Mouse (Mus musculus) heart, postnatal 0 days (tissue): ENCODE measurements at regions not wholly inside any gene's neighbourhood (a gene's known extent, or its start where the extent isn't known, plus 50 kb on each side); places are given as distances from the start of the nearest gene placed in this dataset.

Experiments used
- ATAC-seq: fragments of 200-750 bp; cut with Nextera tagmentation; 2 replicates; pipeline ENCODE4 v1.8.0; 2017; ENCODE audit warnings: low read depth, moderate number of reproducible peaks, moderate library complexity; ENCODE audit not compliant: insufficient read depth
- DNase-seq: peaks from one replicate; pipeline ENCODE4 v3.0.0-alpha.2; 2016; ENCODE audit warnings: low spot score
- H3K27ac ChIP-seq: fragments of 300-500 bp; sonication (generic); 2 replicates; pipeline ENCODE4 v1.5.1; 2014; ENCODE audit warnings: low read depth, mild to moderate bottlenecking
- H3K27me3 ChIP-seq: fragments of 300-500 bp; sonication (generic); 2 replicates; pipeline ENCODE4 v1.6.1; 2014; ENCODE audit warnings: low read length, mixed read lengths; ENCODE audit not compliant: control insufficient read depth, insufficient read depth
- H3K36me3 ChIP-seq: fragments of 300-500 bp; sonication (generic); replicated peaks from 2 replicates; pipeline ENCODE4 v1.6.1; 2014; ENCODE audit warnings: low read length, mixed read lengths; ENCODE audit not compliant: control insufficient read depth, insufficient read depth
- H3K4me1 ChIP-seq: fragments of 300-500 bp; sonication (generic); 2 replicates; pipeline ENCODE4 v1.6.1; 2014; ENCODE audit warnings: antibody characterized with exemption; ENCODE audit not compliant: control insufficient read depth, insufficient read depth
- H3K4me2 ChIP-seq: fragments of 300-500 bp; sonication (generic); 2 replicates; pipeline ENCODE4 v1.6.1; 2014; ENCODE audit warnings: low read depth, mild to moderate bottlenecking, low read length, moderate library complexity
- H3K4me3 ChIP-seq: fragments of 300-500 bp; sonication (generic); 2 replicates; pipeline ENCODE4 v1.5.1; 2014; ENCODE audit warnings: low read depth, low read length
- H3K9ac ChIP-seq: fragments of 300-500 bp; sonication (generic); replicated peaks from 2 replicates; pipeline ENCODE4 v1.6.1; 2014; ENCODE audit warnings: low read depth, low read length, mixed read lengths
- H3K9me3 ChIP-seq: fragments of 300-500 bp; sonication (generic); replicated peaks from 2 replicates; pipeline ENCODE4 v1.6.1; 2016; ENCODE audit warnings: low read length; ENCODE audit not compliant: control insufficient read depth
- CTCF ChIP-seq: IDR thresholded peaks from 2 replicates; pipeline ENCODE4 v1.5.1; 2016; ENCODE audit warnings: antibody characterized with exemption, control low read depth, low read depth
- EP300 ChIP-seq: IDR thresholded peaks from 2 replicates; pipeline ENCODE4 v1.6.1; 2016; ENCODE audit warnings: antibody characterized with exemption, low read depth
- WGBS: fragments of 180-500 bp; shearing (Covaris S2); extraction: QIAGEN DNeasy Blood & Tissue Kit; methylation state at CpG from one replicate; pipeline ENCODE4 v1.1.7; 2014; 5-methylcytosine and 5-hydroxymethylcytosine counted together

GRCm38 (mm10) chr13:101235110-101235509 lies 401.9 kb upstream of the Slc30a5 start:
- H3K4me1 ChIP-seq: peaks cover 17% of the 10 kb centered on the region; the same call in 1 of the 2 replicates
- H3K9ac ChIP-seq: no peak overlapping the region
- H3K9me3 ChIP-seq: no peaks in the 10 kb centered on the region
- no peak overlapping the region for H3K4me3 ChIP-seq
- WGBS: 25% methylated on average over 3 of the region's 3 CpGs
- TF ChIP-seq EP300 (no peak), CTCF (no peak)
- no peak overlapping the region for H3K27ac ChIP-seq
- H3K27me3 ChIP-seq: no peaks in the 10 kb centered on the region
- DNase-seq (no peak), ATAC-seq (no peak)
- H3K4me2 ChIP-seq: no peak overlapping the region
- H3K36me3 ChIP-seq: no peaks in the 10 kb centered on the region

GRCm38 (mm10) chr13:101234550-101234949 lies 401.3 kb upstream of the Slc30a5 start:
- Histone ChIP-seq H3K9me3 (no peaks in the 10 kb centered on the region), H3K36me3 (no peaks in the 10 kb centered on the region), H3K9ac (no peak overlapping the region), H3K27me3 (no peaks in the 10 kb centered on the region), H3K27ac (no peak overlapping the region), H3K4me1 (peaks cover 17% of the 10 kb centered on the region; the same call in 1 of the 2 replicates), H3K4me2 (no peak overlapping the region), H3K4me3 (no peak overlapping the region)
- TF ChIP-seq CTCF: no peak
- TF ChIP-seq EP300: no peak
- no peak for DNase-seq
- WGBS: 78% methylated on average over 10 of the region's 10 CpGs
- ATAC-seq: no peak

GRCm38 (mm10) chr13:101233843-101234281 lies 400.6 kb upstream of the Slc30a5 start:
- H3K9ac ChIP-seq: no peak overlapping the region
- WGBS: 21% methylated on average over 5 of the region's 5 CpGs
- ATAC-seq: peak; percentile 50

GRCm38 (mm10) chr13:101233181-101233842 lies 400.1 kb upstream of the Slc30a5 start:
- Histone ChIP-seq H3K9ac (no peak overlapping the region), H3K4me2 (peak overlapping the region; percentile 32), H3K9me3 (no peaks in the 10 kb centered on the region), H3K4me1 (peaks cover 17% of the 10 kb centered on the region; the same call in 1 of the 2 replicates), H3K36me3 (no peaks in the 10 kb centered on the region), H3K27ac (peak overlapping the region; percentile 11; the same call in 1 of the 2 replicates), H3K4me3 (no peak overlapping the region), H3K27me3 (no peaks in the 10 kb centered on the region)
- TF ChIP-seq CTCF (no peak), EP300 (no peak)
- ATAC-seq (peak; percentile 92), DNase-seq (peak; percentile 86)
- 15% methylated on average over 8 of the region's 8 CpGs for WGBS

More at GRCm38 (mm10) chr13:101233843-101234281, 400.6 kb upstream of the Slc30a5 start:
- no peak for DNase-seq
- Histone ChIP-seq H3K4me1 (peaks cover 17% of the 10 kb centered on the region; the same call in 1 of the 2 replicates), H3K4me2 (no peak overlapping the region), H3K27me3 (no peaks in the 10 kb centered on the region), H3K36me3 (no peaks in the 10 kb centered on the region), H3K4me3 (no peak overlapping the region), H3K27ac (peak overlapping the region; percentile 11; the same call in 1 of the 2 replicates), H3K9me3 (no peaks in the 10 kb centered on the region)
- TF ChIP-seq EP300: no peak
- no peak for TF ChIP-seq CTCF

GRCm38 (mm10) chr13:101229861-101230260 lies 396.6 kb upstream of the Slc30a5 start:
- ATAC-seq (no peak), DNase-seq (no peak)
- Histone ChIP-seq H3K4me1 (peaks cover 14% of the 10 kb centered on the region; the same call in 1 of the 2 replicates), H3K4me3 (no peak overlapping the region), H3K27me3 (no peaks in the 10 kb centered on the region), H3K36me3 (no peaks in the 10 kb centered on the region), H3K9me3 (no peaks in the 10 kb centered on the region), H3K4me2 (no peak overlapping the region), H3K9ac (no peak overlapping the region), H3K27ac (no peak overlapping the region)
- WGBS: 69% methylated on average over 4 of the region's 4 CpGs
- TF ChIP-seq CTCF (no peak), EP300 (no peak)
